Mouse (Mus musculus) lung, postnatal 14 days (tissue): ENCODE data around the gene Smtnl2.
A peak's percentile ranks its signal among the peaks of the same experiment; 100 is the strongest.

Source experiments
- DNase-seq: peaks from one replicate; pipeline ENCODE4 v3.0.0; 2021

Gene Smtnl2

GRCm38 (mm10) chr11:72397811-72398525 lies 13.5 kb downstream of the Smtnl2 start:
- DNase-seq, result no peak

GRCm38 (mm10) chr11:72397072-72397471 lies 14.4 kb downstream of the Smtnl2 start:
- DNase-seq, result peak; percentile 90

GRCm38 (mm10) chr11:72396621-72397020 lies 14.9 kb downstream of the Smtnl2 start:
- peak; percentile 45 for DNase-seq

GRCm38 (mm10) chr11:72395652-72396051 lies 15.9 kb downstream of the Smtnl2 start:
- no peak for DNase-seq

GRCm38 (mm10) chr11:72394694-72395093 lies 16.8 kb downstream of the Smtnl2 start:
- no peak for DNase-seq

GRCm38 (mm10) chr11:72393669-72394068 lies 17.8 kb downstream of the Smtnl2 start:
- peak; percentile 57 for DNase-seq

GRCm38 (mm10) chr11:72393243-72393642 lies 18.3 kb downstream of the Smtnl2 start:
- DNase-seq, result no peak

GRCm38 (mm10) chr11:72391181-72391580 lies 20.3 kb downstream of the Smtnl2 start:
- DNase-seq, result no peak

GRCm38 (mm10) chr11:72389407-72390142 lies 21.9 kb downstream of the Smtnl2 start:
- DNase-seq, result peak; percentile 28

GRCm38 (mm10) chr11:72388113-72388529 lies 23.4 kb downstream of the Smtnl2 start:
- no peak for DNase-seq

- DNase-seq, result no peak
Measured at GRCm38 (mm10) chr11:72379351-72379750, 32.2 kb downstream of the Smtnl2 start.

GRCm38 (mm10) chr11:72378222-72378621 lies 33.3 kb downstream of the Smtnl2 start:
- no peak for DNase-seq

- DNase-seq, result no peak
Measured at GRCm38 (mm10) chr11:72376562-72376961, 35.0 kb downstream of the Smtnl2 start.

GRCm38 (mm10) chr11:72369904-72370672 lies 41.4 kb downstream of the Smtnl2 start:
- peak; percentile 16 for DNase-seq

GRCm38 (mm10) chr11:72367934-72368674 lies 43.4 kb downstream of the Smtnl2 start:
- peak; percentile 30 for DNase-seq

GRCm38 (mm10) chr11:72366126-72366525 lies 45.4 kb downstream of the Smtnl2 start:
- no peak for DNase-seq

- peak; percentile 15 for DNase-seq
Measured at GRCm38 (mm10) chr11:72364526-72364925, 47.0 kb downstream of the Smtnl2 start.

GRCm38 (mm10) chr11:72363523-72364240 lies 47.8 kb downstream of the Smtnl2 start:
- peak; percentile 60 for DNase-seq

GRCm38 (mm10) chr11:72362347-72362741 lies 49.2 kb downstream of the Smtnl2 start, which contains the start of gene Tekt1:
Gene Tekt1 (minus strand): TSS chr11:72362442.
- DNase-seq, result no peak

GRCm38 (mm10) chr11:72361385-72362346 lies 49.8 kb downstream of the Smtnl2 start:
- DNase-seq, result peak; percentile 65
